Mouse (Mus musculus) retina, embryonic 14.5 days (tissue): ENCODE measurements around the gene Olfr1039.
"Not testable (repeated sequence)": the region's sequence is repeated elsewhere in the genome, so short reads cannot be mapped to it uniquely, and the experiment has no call there.

Experiments
- DNase-seq: peaks from one replicate; pipeline ENCODE4 v3.0.0-alpha.2; 2015; ENCODE audit warnings: low spot score

Olfr1039 gene

GRCm38 (mm10) chr2:86135828-86136227 is at the start of gene Olfr1039:
TSS of gene Olfr1039 (minus strand) at chr2:86135928.
- no peak for DNase-seq

GRCm38 (mm10) chr2:86179950-86180349 is 44.2 kb upstream of the Olfr1039 start:
- DNase-seq, result no peak

DNA sequence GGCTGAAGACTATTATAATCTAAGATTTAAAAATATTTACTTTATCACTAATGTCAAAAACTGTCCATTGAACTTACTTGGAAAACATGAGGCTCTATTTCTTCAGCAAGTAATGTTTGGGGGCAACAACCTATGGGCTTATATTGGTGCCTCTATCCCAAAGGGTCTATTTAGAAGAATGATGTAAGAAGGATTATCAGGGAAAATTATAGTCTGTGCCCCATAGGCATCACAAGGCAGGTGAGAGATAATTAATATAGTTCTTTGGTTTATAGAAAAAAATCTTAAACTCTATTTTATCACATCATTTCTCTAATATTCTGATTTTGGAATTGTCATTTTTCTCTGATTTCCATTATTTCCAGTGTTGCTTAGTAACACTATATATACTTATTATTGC is 42.0 kb upstream of the Olfr1039 start, which contains the start of gene Olfr1044:
TSS of gene Olfr1044 (minus strand) at position 101 of the 400 bp plus-strand sequence.
- no peak for DNase-seq

DNA sequence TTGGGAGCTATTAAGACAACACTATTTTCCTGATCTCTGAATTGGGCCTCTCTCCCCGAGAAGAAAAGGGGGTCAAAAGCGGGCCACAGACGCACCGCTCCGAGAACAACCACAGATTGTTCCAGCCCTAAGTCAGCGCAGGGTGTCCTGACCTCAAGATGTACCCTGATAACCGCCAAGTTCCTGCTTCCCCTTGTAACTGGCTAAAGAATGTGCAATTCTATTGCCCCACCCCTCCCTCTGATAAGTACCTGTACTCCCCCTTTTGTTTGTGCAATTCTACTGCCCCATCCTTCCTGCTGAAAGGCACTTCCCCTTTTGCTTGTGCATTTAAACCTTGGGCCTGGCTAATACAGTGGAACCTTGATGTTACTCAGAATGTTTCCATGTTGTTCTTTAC is 39.7 kb upstream of the Olfr1039 start:
- DNase-seq, result not testable (repeated sequence)

DNA sequence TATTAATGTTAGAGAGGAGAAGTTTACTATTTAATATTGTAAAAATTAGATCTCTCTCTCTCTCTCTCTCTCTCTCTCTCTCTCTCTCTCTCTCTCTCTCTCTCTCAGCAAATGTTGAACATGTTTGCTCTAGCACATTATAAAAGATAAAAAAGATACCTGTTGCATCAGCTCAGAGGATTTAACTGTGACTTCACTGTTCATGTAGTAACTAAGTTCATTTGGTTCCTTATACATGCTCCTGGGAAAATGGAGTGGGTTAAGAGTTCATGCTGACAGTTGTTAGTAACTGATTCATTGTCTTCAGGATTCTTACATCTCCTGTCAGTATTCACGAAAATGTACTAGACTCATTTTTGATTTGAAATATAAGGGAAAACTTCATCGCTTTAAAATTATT is 31.7 kb upstream of the Olfr1039 start, which contains the start of gene Olfr1043:
TSS of gene Olfr1043 (minus strand) at position 101 of the 400 bp plus-strand sequence.
- no peak for DNase-seq

DNA sequence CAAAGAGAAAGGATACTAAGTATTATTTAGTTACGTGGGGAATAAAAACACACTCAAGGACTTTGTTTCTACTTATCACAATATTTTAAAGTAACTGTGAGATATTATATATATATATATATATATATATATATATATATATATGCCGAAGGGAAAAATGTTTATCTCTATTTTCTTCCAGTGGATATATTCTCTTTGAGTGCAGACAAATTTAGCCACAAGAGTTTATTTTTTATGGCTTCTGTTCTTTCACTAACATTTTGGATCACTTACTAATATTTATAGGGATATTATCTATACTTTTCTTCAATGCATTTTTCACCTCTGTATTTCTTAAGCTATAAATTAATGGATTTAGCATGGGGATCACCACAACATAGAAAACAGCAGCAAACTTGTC is 26.0 kb upstream of the Olfr1039 start, which contains the start of gene Olfr1042:
TSS of gene Olfr1042 (minus strand) at position 101 of the 400 bp plus-strand sequence.
- DNase-seq, result no peak

- no peak for DNase-seq
These were observed 10.9 kb upstream of the Olfr1039 start, which contains the start of gene Olfr1040 for GRCm38 (mm10) chr2:86146632-86147031. TSS of gene Olfr1040 (minus strand) at chr2:86146732.

- no peak for DNase-seq
These were observed 48.4 kb downstream of the Olfr1039 start, which contains the start of gene Olfr1037 for GRCm38 (mm10) chr2:86087285-86087684. TSS of gene Olfr1037 (minus strand) at chr2:86087385.

DNA sequence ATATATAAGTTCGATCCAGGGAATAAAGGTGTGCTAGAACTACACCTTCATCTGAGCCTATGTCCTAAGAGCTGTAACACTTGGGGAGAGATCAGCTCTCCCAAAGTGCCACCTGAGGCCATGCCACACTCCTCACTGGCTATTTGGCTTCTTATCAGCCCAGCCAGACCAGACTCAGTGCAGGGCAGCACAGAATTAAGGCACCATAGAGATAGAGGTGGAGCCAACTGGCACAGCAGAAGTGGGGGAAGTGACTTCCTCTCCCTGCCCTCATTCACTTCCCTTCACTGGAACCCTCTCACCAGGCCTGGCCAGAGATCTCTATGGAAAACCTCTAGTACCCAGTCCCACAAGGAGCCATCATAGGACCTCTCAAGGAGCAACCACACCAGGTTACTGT is 55.2 kb downstream of the Olfr1039 start:
- DNase-seq, result not testable (repeated sequence)
